Mouse (Mus musculus): ENCODE measurements around the gene Adarb2. TPM values are rescaled to one million over a fixed set of nuclear protein-coding genes. Genes with fewer than 3 reads are reported as not detected.
A peak's percentile ranks its signal among the peaks of the same experiment; 100 is the strongest.

Gene Adarb2
- total RNA-seq, 2 experiments from 2014 or later: 39.8 to 49.8 TPM

GRCm38 (mm10) chr13:8402324-8402873 lies 199.7 kb downstream of the Adarb2 start:
- DNase-seq (ENCODE audit: low spot score in 2 of 2): no peak
- no peak for TF ChIP-seq CTCF (conservative IDR thresholded peaks at IDR 0.05)
- Histone ChIP-seq H3K4me3 (no peak overlapping the region), H3K27ac (peak overlapping the region; percentile 70)

GRCm38 (mm10) chr13:8406020-8406419 lies 203.4 kb downstream of the Adarb2 start:
- peak; percentile 79 to 91 for DNase-seq (ENCODE audit: low spot score in 2 of 2)
- TF ChIP-seq CTCF (conservative IDR thresholded peaks at IDR 0.05): no peak
- Histone ChIP-seq H3K27ac (peak overlapping the region; percentile 74), H3K4me3 (no peak overlapping the region)

GRCm38 (mm10) chr13:8410353-8411318 lies 208.0 kb downstream of the Adarb2 start:
- no peak for DNase-seq (ENCODE audit: low spot score in 2 of 2)

GRCm38 (mm10) chr13:8424019-8424719 lies 221.5 kb downstream of the Adarb2 start:
- DNase-seq (ENCODE audit: low spot score in 2 of 2): peak in 1 of 2 experiments; percentile 16
- peak overlapping the region; percentile 3; the same call in 1 of the 2 replicates for H3K4me3 ChIP-seq
- no peak for TF ChIP-seq CTCF (conservative IDR thresholded peaks at IDR 0.05)
- peak overlapping the region; percentile 72 for H3K27ac ChIP-seq

More at GRCm38 (mm10) chr13:8410353-8411318, 208.0 kb downstream of the Adarb2 start:
- no peak overlapping the region for H3K4me3 ChIP-seq
- no peak overlapping the region for H3K27ac ChIP-seq
- no peak for TF ChIP-seq CTCF (conservative IDR thresholded peaks at IDR 0.05)

GRCm38 (mm10) chr13:8439188-8439835 lies 236.6 kb downstream of the Adarb2 start:
- no peak for TF ChIP-seq CTCF (conservative IDR thresholded peaks at IDR 0.05)
- DNase-seq (ENCODE audit: low spot score in 2 of 2): peak in 1 of 2 experiments; percentile 34
- 0 out of 2 replicates have a peak overlapping the region, but pooled peaks have one; percentile 29 for H3K27ac ChIP-seq
- no peak overlapping the region for H3K4me3 ChIP-seq

GRCm38 (mm10) chr13:8445415-8445814 lies 242.7 kb downstream of the Adarb2 start:
- no peak overlapping the region for H3K27ac ChIP-seq
- no peak overlapping the region for H3K4me3 ChIP-seq
- no peak for TF ChIP-seq CTCF (conservative IDR thresholded peaks at IDR 0.05)
- no peak for DNase-seq (ENCODE audit: low spot score in 2 of 2)

GRCm38 (mm10) chr13:8448192-8448879 lies 245.7 kb downstream of the Adarb2 start:
- Histone ChIP-seq H3K27ac (no peak overlapping the region), H3K4me3 (no peak overlapping the region)
- TF ChIP-seq CTCF (conservative IDR thresholded peaks at IDR 0.05): no peak
- no peak for DNase-seq (ENCODE audit: low spot score in 2 of 2)

- Histone ChIP-seq H3K27ac (no peak overlapping the region), H3K4me3 (no peak overlapping the region)
- DNase-seq (ENCODE audit: low spot score in 2 of 2): no peak
- no peak for TF ChIP-seq CTCF (conservative IDR thresholded peaks at IDR 0.05)
These were observed 248.9 kb downstream of the Adarb2 start for GRCm38 (mm10) chr13:8451581-8451980.

GRCm38 (mm10) chr13:8456886-8457285 lies 254.2 kb downstream of the Adarb2 start:
- TF ChIP-seq CTCF (conservative IDR thresholded peaks at IDR 0.05): no peak
- no peak overlapping the region for H3K4me3 ChIP-seq
- DNase-seq (ENCODE audit: low spot score in 2 of 2): no peak
- H3K27ac ChIP-seq: no peak overlapping the region

- no peak overlapping the region for H3K27ac ChIP-seq
- no peak for DNase-seq (ENCODE audit: low spot score in 2 of 2)
- no peak for TF ChIP-seq CTCF (conservative IDR thresholded peaks at IDR 0.05)
These were observed 255.2 kb downstream of the Adarb2 start for GRCm38 (mm10) chr13:8457831-8458230.

GRCm38 (mm10) chr13:8467591-8468366 lies 265.1 kb downstream of the Adarb2 start:
- DNase-seq (ENCODE audit: low spot score in 2 of 2): no peak
- 0 out of 2 replicates have a peak overlapping the region, but pooled peaks have one; percentile 5 for H3K27ac ChIP-seq
- H3K4me3 ChIP-seq: peak overlapping the region; percentile 30
- TF ChIP-seq CTCF (conservative IDR thresholded peaks at IDR 0.05): no peak

More at GRCm38 (mm10) chr13:8457831-8458230, 255.2 kb downstream of the Adarb2 start:
- H3K4me3 ChIP-seq: no peak overlapping the region
